In the genomic region with DNA sequence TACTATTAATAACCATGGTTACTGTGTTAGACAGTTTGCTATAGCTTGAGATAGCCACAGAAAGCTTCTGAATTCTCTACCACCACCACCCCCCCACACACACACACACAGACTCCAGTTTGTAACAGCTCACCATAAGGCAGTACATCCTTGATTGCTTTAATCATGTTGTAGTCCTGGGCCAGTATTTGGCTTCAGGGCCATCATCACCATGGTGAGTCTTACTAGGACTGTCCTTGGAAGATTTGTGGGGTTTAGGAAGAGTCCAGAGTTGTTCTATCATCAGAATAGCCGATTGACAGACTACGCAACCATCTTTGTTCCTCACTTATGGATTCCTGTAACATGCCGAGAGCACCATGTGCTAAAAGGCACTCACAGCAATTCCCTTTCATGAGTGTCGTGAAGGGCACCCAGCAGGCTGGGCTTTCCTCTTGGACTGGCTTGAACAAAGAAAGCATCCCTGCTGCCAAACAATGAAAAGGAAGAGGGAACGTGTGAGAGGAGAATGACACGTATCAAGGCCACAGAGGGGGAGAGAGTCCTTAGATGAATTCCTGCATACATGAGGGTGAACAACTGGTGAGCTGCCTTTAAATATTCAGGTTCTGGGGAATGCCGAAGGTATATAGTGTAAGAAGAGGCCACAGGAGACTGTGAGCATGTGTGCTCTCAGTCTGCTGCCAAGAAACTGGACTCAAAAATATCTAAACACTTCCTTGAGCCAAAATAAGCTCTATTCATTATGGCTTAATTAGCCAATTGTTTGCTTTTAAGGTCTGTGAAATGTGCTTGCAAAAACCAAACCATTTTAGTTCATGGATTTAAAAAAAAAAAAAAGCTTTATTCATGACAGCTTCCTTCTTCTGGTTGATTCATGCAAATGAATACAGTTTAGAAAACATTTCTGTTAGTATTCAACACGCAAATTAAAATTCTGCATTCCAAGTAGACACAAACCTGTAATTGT, we compare ENCODE assay signal across 15 mouse cellular contexts.
DNase-seq lines count a peak whose midpoint lies in the region; ATAC-seq lines count a peak whose summit lies in the region.
"Had no signal": no experiment of that assay in that cellular context is flagged by ENCODE, and none has a peak within 500 bp of the region (broad histone marks: within the 10 kb centered on the region; RNA-seq: fewer than 3 reads in every experiment).

No protein-coding gene starts in this region.

- intact Hi-C loops in heart, postnatal 25 days (cut with DNase I) = no loop called here

- H3K9ac ChIP-seq in heart, embryonic 12.5 days = no peak overlapping the region
- H3K9ac ChIP-seq in hindbrain, embryonic 11.5 days (ENCODE audit: low read depth, low read length) = 0 out of 2 replicates have a peak overlapping the region, but pooled peaks have one; percentile 19
- no peak overlapping the region for H3K9ac ChIP-seq in midbrain, embryonic 15.5 days
- H3K9ac ChIP-seq: embryonic facial prominence, embryonic 12.5 days; lung, embryonic 15.5 days had no signal

- no peaks in the 10 kb centered on the region for H3K36me3 ChIP-seq in heart, embryonic 12.5 days
- H3K36me3 ChIP-seq in embryonic facial prominence, embryonic 10.5 days (replicated peaks) = no peaks in the 10 kb centered on the region
- no peaks in the 10 kb centered on the region for H3K36me3 ChIP-seq in hindbrain, embryonic 11.5 days (ENCODE audit: control insufficient read depth, insufficient read depth, low read length)
- no peaks in the 10 kb centered on the region for H3K36me3 ChIP-seq in midbrain, embryonic 15.5 days (replicated peaks)
- H3K36me3 ChIP-seq: embryonic facial prominence, embryonic 12.5 days; G1E; lung, embryonic 15.5 days had no signal

- H3K4me2 ChIP-seq in heart, embryonic 12.5 days = no peak overlapping the region
- H3K4me2 ChIP-seq in hindbrain, embryonic 11.5 days (replicated peaks; ENCODE audit: low read depth, low read length) = no peak overlapping the region
- H3K4me2 ChIP-seq in midbrain, embryonic 15.5 days = no peak overlapping the region
- H3K4me2 ChIP-seq: embryonic facial prominence, embryonic 12.5 days; lung, embryonic 15.5 days had no signal

- no peak for ATAC-seq in heart, embryonic 12.5 days (ENCODE audit: insufficient number of reproducible peaks, low FRiP score)
- ATAC-seq in hindbrain, embryonic 11.5 days (ENCODE audit: low FRiP score) = peak; percentile 63
- ATAC-seq in midbrain, embryonic 15.5 days (replicated peaks) = peak; percentile 77

- 73% methylated on average over 8 of the region's 8 CpGs for WGBS in heart, embryonic 12.5 days
- 67% methylated on average over 8 of the region's 8 CpGs for WGBS in embryonic facial prominence, embryonic 10.5 days
- 37% methylated on average over 8 of the region's 8 CpGs for WGBS in hindbrain, embryonic 11.5 days
- WGBS in midbrain, embryonic 15.5 days = 21% methylated on average over 8 of the region's 8 CpGs

- no peaks in the 10 kb centered on the region for H3K27me3 ChIP-seq in heart, embryonic 12.5 days (replicated peaks)
- H3K27me3 ChIP-seq in embryonic facial prominence, embryonic 10.5 days (replicated peaks; ENCODE audit: low read depth, poor library complexity, severe bottlenecking) = 0 out of 2 replicates have a peak, but pooled peaks cover 5% of the 10 kb centered on the region
- 0 out of 2 replicates have a peak, but pooled peaks cover 5% of the 10 kb centered on the region for H3K27me3 ChIP-seq in hindbrain, embryonic 11.5 days (ENCODE audit: control insufficient read depth, insufficient read depth, low read length)
- H3K27me3 ChIP-seq in midbrain, embryonic 15.5 days (replicated peaks) = no peaks in the 10 kb centered on the region
- H3K27me3 ChIP-seq: embryonic facial prominence, embryonic 12.5 days; lung, embryonic 15.5 days had no signal

- no peaks in the 10 kb centered on the region for H3K9me3 ChIP-seq in heart, embryonic 12.5 days (replicated peaks)
- no peaks in the 10 kb centered on the region for H3K9me3 ChIP-seq in embryonic facial prominence, embryonic 10.5 days
- H3K9me3 ChIP-seq in hindbrain, embryonic 11.5 days (ENCODE audit: control insufficient read depth, low read length) = no peaks in the 10 kb centered on the region
- no peaks in the 10 kb centered on the region for H3K9me3 ChIP-seq in midbrain, embryonic 15.5 days
- H3K9me3 ChIP-seq: embryonic facial prominence, embryonic 12.5 days; G1E; lung, embryonic 15.5 days had no signal

- H3K4me1 ChIP-seq in heart, embryonic 12.5 days (replicated peaks) = no peaks in the 10 kb centered on the region
- H3K4me1 ChIP-seq in embryonic facial prominence, embryonic 10.5 days = peaks cover 34% of the 10 kb centered on the region
- peaks cover 4% of the 10 kb centered on the region; the same call in 1 of the 2 replicates for H3K4me1 ChIP-seq in hindbrain, embryonic 11.5 days (replicated peaks; ENCODE audit: control insufficient read depth, insufficient read depth, low read length)
- peaks cover 6% of the 10 kb centered on the region for H3K4me1 ChIP-seq in midbrain, embryonic 15.5 days
- H3K4me1 ChIP-seq: embryonic facial prominence, embryonic 12.5 days had no signal

- DNase-seq in heart, adult 11 months = peak; percentile 35
- no peak for DNase-seq in embryonic facial prominence, embryonic 10.5 days (ENCODE audit: low spot score)
- peak; percentile 35 for DNase-seq in hindbrain, embryonic 11.5 days (ENCODE audit: low spot score)
- DNase-seq in heart, postnatal 25 days (ENCODE audit: low spot score) = no peak
- DNase-seq in adipocyte (ENCODE audit: low spot score) (no peak), liver (no peak)
- DNase-seq: heart, adult 18-20 months; heart, postnatal 14 days; kidney, postnatal 10 days; thymus, postnatal 14 days had no signal

- no peak overlapping the region for H3K4me3 ChIP-seq in heart, embryonic 12.5 days
- no peak overlapping the region for H3K4me3 ChIP-seq in embryonic facial prominence, embryonic 10.5 days
- H3K4me3 ChIP-seq in hindbrain, embryonic 11.5 days (ENCODE audit: low read depth, low read length) = no peak overlapping the region
- H3K4me3 ChIP-seq in midbrain, embryonic 15.5 days = no peak overlapping the region
- H3K4me3 ChIP-seq: embryonic facial prominence, embryonic 12.5 days; lung, embryonic 15.5 days had no signal

- no peak overlapping the region for H3K27ac ChIP-seq in heart, embryonic 12.5 days (ENCODE audit: poor library complexity, severe bottlenecking)
- H3K27ac ChIP-seq in embryonic facial prominence, embryonic 10.5 days (replicated peaks) = peak overlapping the region; percentile 57
- H3K27ac ChIP-seq in hindbrain, embryonic 11.5 days (ENCODE audit: low read depth, low read length) = peak overlapping the region; percentile 33; the same call in 1 of the 2 replicates
- H3K27ac ChIP-seq in midbrain, embryonic 15.5 days = peak overlapping the region; percentile 71
- H3K27ac ChIP-seq: embryonic facial prominence, embryonic 12.5 days; lung, embryonic 15.5 days had no signal

Comparison
In these comparisons a context has a peak if more than half of its experiments do, and no peak if none do; other contexts are left out.
1. DNase-seq: peak in heart, adult 11 months (single experiment) and hindbrain, embryonic 11.5 days (single experiment); none in embryonic facial prominence, embryonic 10.5 days (single experiment), heart, postnatal 25 days (single experiment), adipocyte (single experiment) and liver (single experiment).